Mouse (Mus musculus) liver, embryonic 14.5 days (tissue): ENCODE measurements around the gene Rab27a.

Experiments
- CTCF ChIP-seq: IDR thresholded peaks from 2 replicates; pipeline ENCODE4 v1.5.1; 2016; ENCODE audit warnings: antibody characterized with exemption, low read depth, control low read depth
- EP300 ChIP-seq: IDR thresholded peaks from 2 replicates; pipeline ENCODE4 v1.6.1; 2016; ENCODE audit warnings: antibody characterized with exemption, low read depth

DNA sequence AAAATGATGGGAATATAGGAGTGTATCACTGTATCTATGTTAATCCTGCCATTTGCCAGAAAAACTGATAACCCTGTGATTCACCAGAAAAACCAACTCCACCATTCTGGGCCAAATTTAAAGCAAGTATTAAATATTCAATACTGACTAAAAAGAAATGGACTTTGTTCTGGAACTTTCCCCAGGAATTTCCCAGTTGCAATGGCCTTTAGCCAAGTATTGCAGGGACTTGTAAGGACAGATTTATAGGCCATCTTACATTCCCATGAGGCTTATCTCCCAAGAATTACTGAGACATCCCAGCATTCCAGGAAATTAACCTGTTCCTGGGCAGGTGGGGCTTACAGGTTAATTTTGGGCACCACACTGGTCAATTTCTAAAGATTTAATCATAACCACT, 61.1 kb downstream of the Rab27a start:
- no peak for TF ChIP-seq CTCF
- no peak for TF ChIP-seq EP300
